Mouse (Mus musculus) CH12.LX (cell line): ENCODE data around the gene Ifrd2. TPM values are rescaled to one million over a fixed set of nuclear protein-coding genes. Genes with fewer than 3 reads are reported as not detected.
A peak's percentile ranks its signal among the peaks of the same experiment; 100 is the strongest.

Source experiments
- DNase-seq: peaks from one replicate; pipeline ENCODE4 v3.0.0-alpha.2; 2013; ENCODE audit errors: extremely low read depth
- H3K27ac ChIP-seq: 2 replicates; pipeline ENCODE4 v1.5.1; 2012; ENCODE audit warnings: low read depth, mild to moderate bottlenecking, control low read depth, moderate library complexity; ENCODE audit not compliant: insufficient read depth
- H3K27me3 ChIP-seq: replicated peaks from 2 replicates; pipeline ENCODE3; 2012; ENCODE audit warnings: inconsistent platforms
- H3K36me3 ChIP-seq, 2 experiments: replicated peaks in 1 of 2; 2 replicates each; pipeline versions ENCODE3 to v1.6.1; 2012; ENCODE audit warnings: inconsistent platforms in 1 of 2, low read length in 1 of 2, mild to moderate bottlenecking in 1 of 2, mixed read lengths in 1 of 2, moderate library complexity in 1 of 2; ENCODE audit not compliant: control insufficient read depth in 1 of 2, insufficient read depth in 1 of 2
- H3K4me1 ChIP-seq, 2 experiments: 2 replicates each; pipeline ENCODE4 v1.6.1; 2012; ENCODE audit warnings: inconsistent platforms in 1 of 2, moderate library complexity in 1 of 2; ENCODE audit not compliant: insufficient read depth in 2 of 2, control insufficient read depth in 1 of 2
- H3K4me2 ChIP-seq: 2 replicates; pipeline ENCODE4 v1.6.1; 2012; ENCODE audit warnings: low read depth, mild to moderate bottlenecking, control low read depth; ENCODE audit not compliant: poor library complexity, insufficient read depth, severe bottlenecking
- H3K4me3 ChIP-seq, 3 experiments: fragments of 150-350 bp in 1 of 3; sonication (generic) in 1 of 3; replicated peaks in 1 of 3; 2 replicates each; pipeline versions ENCODE3 to v1.5.1; 2011 to 2012; ENCODE audit warnings: low read depth in 2 of 3, low read length in 2 of 3, mild to moderate bottlenecking in 2 of 3, moderate library complexity in 2 of 3, control low read depth in 1 of 3, improper control_type of control experiment in 1 of 3, inconsistent platforms in 1 of 3, mixed read lengths in 1 of 3; ENCODE audit not compliant: poor library complexity in 1 of 3
- H3K79me2 ChIP-seq: replicated peaks from 2 replicates; pipeline ENCODE4 v1.6.1; 2012; ENCODE audit warnings: mild to moderate bottlenecking, moderate library complexity; ENCODE audit not compliant: control insufficient read depth, poor library complexity, insufficient read depth, severe bottlenecking; ENCODE audit errors: extremely low read depth
- H3K9ac ChIP-seq: 2 replicates; pipeline ENCODE4 v1.6.1; 2012; ENCODE audit warnings: low read depth, mild to moderate bottlenecking, control low read depth, moderate library complexity; ENCODE audit not compliant: insufficient read depth
- H3K9me3 ChIP-seq: replicated peaks from 2 replicates; pipeline ENCODE3; 2012; ENCODE audit warnings: low read length, inconsistent platforms, mixed read lengths
- CHD1 ChIP-seq: IDR thresholded peaks from 2 replicates; pipeline ENCODE4 v1.6.1; 2012; ENCODE audit warnings: low read depth, low read length, improper control_type of control experiment, inconsistent platforms
- CHD2 ChIP-seq: IDR thresholded peaks from 2 replicates; pipeline ENCODE4 v1.6.1; 2011; ENCODE audit warnings: low read length, improper control_type of control experiment
- ELF1 ChIP-seq: IDR thresholded peaks from 2 replicates; pipeline ENCODE4 v1.6.1; 2014; ENCODE audit warnings: low read depth, mild to moderate bottlenecking, inconsistent platforms, low read length, improper control_type of control experiment
- EP300 ChIP-seq: IDR thresholded peaks from 2 replicates; pipeline ENCODE4 v1.6.1; 2011; ENCODE audit warnings: low read length, improper control_type of control experiment
- ETS1 ChIP-seq: conservative IDR thresholded peaks from 2 replicates; pipeline ENCODE4 v1.6.1; 2012; ENCODE audit warnings: low read depth, mild to moderate bottlenecking, inconsistent platforms, low read length, improper control_type of control experiment, moderate library complexity
- HCFC1 ChIP-seq: IDR thresholded peaks from 2 replicates; pipeline ENCODE4 v1.6.1; 2012; ENCODE audit warnings: low read depth, mild to moderate bottlenecking, inconsistent platforms, low read length, improper control_type of control experiment
- KAT2A ChIP-seq: IDR thresholded peaks from 2 replicates; pipeline ENCODE4 v1.6.1; 2012; ENCODE audit warnings: low read length, improper control_type of control experiment, inconsistent platforms; ENCODE audit not compliant: insufficient replicate concordance
- MAFK ChIP-seq: IDR thresholded peaks from 2 replicates; pipeline ENCODE4 v1.6.1; 2011; ENCODE audit warnings: low read length, improper control_type of control experiment; ENCODE audit not compliant: insufficient replicate concordance
- MAZ ChIP-seq: IDR thresholded peaks from 2 replicates; pipeline ENCODE4 v1.6.1; 2012; ENCODE audit warnings: low read depth, mild to moderate bottlenecking, inconsistent platforms, low read length, improper control_type of control experiment, moderate library complexity
- MEF2A ChIP-seq: IDR thresholded peaks from 2 replicates; pipeline ENCODE4 v1.6.1; 2014; ENCODE audit warnings: low read depth, mild to moderate bottlenecking, inconsistent platforms, low read length, improper control_type of control experiment, borderline replicate concordance
- PAX5 ChIP-seq: IDR thresholded peaks from 2 replicates; pipeline ENCODE4 v1.6.1; 2012; ENCODE audit warnings: low read length, inconsistent platforms, mixed read lengths
- POLR2A ChIP-seq: IDR thresholded peaks from 2 replicates; pipeline ENCODE4 v1.6.1; 2011; ENCODE audit warnings: low read depth, mild to moderate bottlenecking, improper control_type of control experiment, low read length
- RCOR1 ChIP-seq: conservative IDR thresholded peaks from 2 replicates; pipeline ENCODE4 v1.6.1; 2012; ENCODE audit warnings: low read depth, mild to moderate bottlenecking, inconsistent platforms, low read length, improper control_type of control experiment
- SIN3A ChIP-seq: IDR thresholded peaks from 2 replicates; pipeline ENCODE4 v1.6.1; 2012; ENCODE audit warnings: low read length, improper control_type of control experiment, inconsistent platforms
- TBP ChIP-seq: conservative IDR thresholded peaks from 2 replicates; pipeline ENCODE4 v1.6.1; 2011; ENCODE audit warnings: low read depth, low read length, improper control_type of control experiment
- ZKSCAN1 ChIP-seq: IDR thresholded peaks from 2 replicates; pipeline ENCODE4 v1.6.1; 2012; ENCODE audit warnings: low read depth, inconsistent platforms, low read length, improper control_type of control experiment, borderline replicate concordance
- dilution Hi-C: fragments of 300-500 bp; cut with MboI; formaldehyde crosslinking; loops from 2 replicates; pipeline ENCODE4 v1.14.3; 2020; ENCODE audit warnings: low sequenced_read_pairs; ENCODE audit not compliant: extremely low pct_unique_long_range_greater_than_20kb, extremely low pct_ligation_motif_present
- in situ Hi-C: fragments of 300-500 bp; cut with MboI; formaldehyde crosslinking; loops from 3 replicates; pipeline ENCODE4 v1.14.3; 2019; ENCODE audit warnings: low sequenced_read_pairs, low pct_ligation_motif_present, low pct_unique_long_range_greater_than_20kb, mixed read lengths
- polyA plus RNA-seq: library from polyadenylated mRNA; unstranded; fragments of >175 nt; gene quantifications from 2 replicates; pipeline ENCODE4 v1.2.1, GENCODE M21; 2012; ENCODE audit warnings: low read depth; ENCODE audit not compliant: insufficient read length
- total RNA-seq, 2 experiments: library from RNA; depleted of rRNA; stranded (reverse); fragments of 300-350 nt in 1 of 2; fragments of >200 nt in 1 of 2; gene quantifications; 2 replicates each; pipeline ENCODE4 v1.2.3; 2012 to 2014

The Ifrd2 gene
- total and polyA plus RNA-seq, 3 experiments, result 62.8 to 143 (median 91.3) TPM

DNA sequence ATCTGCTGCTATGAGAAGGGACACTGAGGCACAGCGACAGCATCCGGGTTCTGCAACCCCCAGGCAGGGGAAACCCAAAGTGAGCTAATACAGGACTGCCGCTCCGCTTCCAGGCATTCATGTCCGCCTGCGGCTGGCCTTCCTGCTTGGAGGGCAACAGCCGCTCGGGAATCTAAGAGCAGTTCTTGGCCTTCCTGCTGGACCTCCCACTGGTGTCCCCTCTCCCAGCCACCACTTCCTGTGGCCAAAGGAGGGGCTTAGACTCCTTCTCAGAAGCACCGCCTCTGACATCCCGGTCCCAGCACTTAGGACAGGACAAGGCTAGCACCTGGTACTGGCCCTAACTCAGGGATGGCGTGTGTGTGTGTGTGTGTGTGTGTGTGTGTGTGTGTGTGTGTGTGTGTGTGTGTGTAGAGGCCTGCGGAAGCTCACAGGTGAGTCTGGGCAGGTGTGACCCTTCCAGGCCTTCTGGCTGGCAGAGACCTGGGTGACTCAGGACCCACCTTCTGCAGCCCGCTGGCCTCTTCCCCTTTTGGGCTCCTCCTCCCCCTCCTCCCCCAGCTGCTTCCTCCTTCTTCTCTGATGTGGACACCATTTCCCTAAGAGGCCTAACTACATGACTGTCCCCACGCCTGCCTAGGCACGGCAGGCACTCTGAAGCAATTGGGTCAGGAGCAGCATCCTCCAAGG is 41.4 kb downstream of the Ifrd2 start:
- DNase-seq, result peak; percentile 81
- Histone ChIP-seq H3K4me1 (peaks cover 39 to 85% of the 10 kb centered on the region in 2 experiments), H3K27me3 (no peaks in the 10 kb centered on the region), H3K4me2 (peak overlapping the region; percentile 56), H3K79me2 (peaks cover 71% of the 10 kb centered on the region), H3K36me3 (peaks cover 32 to 69% of the 10 kb centered on the region in 2 experiments), H3K27ac (peak overlapping the region; percentile 88), H3K4me3 (peak overlapping the region; percentile 48 to 59 (median 52))
- dilution Hi-C loops, result no loop called here
- no peak for TF ChIP-seq POLR2A
- TF ChIP-seq ETS1, result 0 out of 2 replicates have a peak, but pooled peaks have one; percentile 24
- TF ChIP-seq HCFC1, result peak; percentile 13; the same call in 1 of the 2 replicates
- peak; percentile 74 for TF ChIP-seq ELF1
- TF ChIP-seq, all 38 proteins: peak for 3
- no peaks in the 10 kb centered on the region for H3K9me3 ChIP-seq
- peak overlapping the region; percentile 39 for H3K9ac ChIP-seq
- in situ Hi-C loops, result no loop called here

DNA sequence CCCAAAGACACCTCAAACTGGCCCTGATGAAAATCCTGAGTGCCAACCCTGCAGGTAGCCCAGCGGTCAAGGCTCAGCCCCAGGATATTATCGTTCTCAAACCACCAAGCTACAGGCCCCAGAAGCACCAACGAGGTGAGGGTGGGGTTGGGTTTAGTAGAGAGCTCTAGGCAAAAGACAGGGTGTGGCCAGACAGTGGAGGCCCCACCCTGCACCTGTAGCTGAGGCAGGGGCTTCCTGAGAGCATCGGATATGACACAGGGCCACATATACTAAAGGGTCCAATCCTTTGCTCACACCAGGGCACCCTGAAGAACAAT is 41.9 kb downstream of the Ifrd2 start:
- TF ChIP-seq KAT2A, result no peak
- TF ChIP-seq MAFK, result no peak
- TF ChIP-seq POLR2A, result peak; percentile 59; the same call in 1 of the 2 replicates
- peak; percentile 37; the same call in 1 of the 2 replicates for TF ChIP-seq SIN3A
- no peak for TF ChIP-seq EP300
- TF ChIP-seq TBP, result 0 out of 2 replicates have a peak, but pooled peaks have one; percentile 8
- TF ChIP-seq CHD2, result no peak
- no peak for TF ChIP-seq PAX5
- no peak for TF ChIP-seq CHD1
- TF ChIP-seq MAZ, result 0 out of 2 replicates have a peak, but pooled peaks have one; percentile 24
- TF ChIP-seq ETS1, result no peak
- no peak for TF ChIP-seq ZKSCAN1
- no peak for TF ChIP-seq MEF2A
- TF ChIP-seq RCOR1, result no peak
- TF ChIP-seq, all 38 proteins: peak for 4
- dilution Hi-C loops (no loop called here), in situ Hi-C loops (no loop called here)
- Histone ChIP-seq H3K9me3 (no peaks in the 10 kb centered on the region), H3K9ac (peak overlapping the region; percentile 39), H3K79me2 (peaks cover 74% of the 10 kb centered on the region), H3K4me2 (peak overlapping the region; percentile 56), H3K4me1 (peaks cover 35 to 80% of the 10 kb centered on the region in 2 experiments), H3K4me3 (peak overlapping the region; percentile 48 to 59 (median 52)), H3K27ac (peak overlapping the region; percentile 88), H3K27me3 (no peaks in the 10 kb centered on the region), H3K36me3 (peaks cover 28 to 64% of the 10 kb centered on the region in 2 experiments)
- peak; percentile 60 for DNase-seq
